Mouse (Mus musculus): ENCODE measurements around the gene Gramd1b.

DNA sequence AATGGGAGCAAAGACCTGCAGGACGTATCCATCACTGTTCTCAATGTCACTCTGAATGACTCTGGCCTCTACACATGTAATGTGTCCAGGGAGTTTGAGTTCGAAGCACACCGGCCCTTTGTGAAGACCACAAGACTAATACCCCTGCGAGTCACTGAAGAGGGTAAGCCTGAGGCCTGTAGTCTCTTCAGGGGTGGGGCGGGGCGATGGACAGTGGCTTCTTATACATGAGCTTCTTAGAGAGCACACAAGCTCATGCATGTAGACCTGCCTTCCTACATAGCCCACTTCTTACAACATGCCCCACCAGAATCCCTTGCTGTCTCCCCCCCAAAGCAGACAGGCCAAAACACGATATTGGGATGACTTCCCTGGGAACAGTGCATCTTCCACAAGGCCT lies 251.7 kb downstream of the Gramd1b start:
- no peak for TF ChIP-seq POLR2A (IDR thresholded peaks at IDR 0.05; ENCODE audit: insufficient read depth, low read depth, low read length)
- TF ChIP-seq CTCF (IDR thresholded peaks at IDR 0.05; ENCODE audit: insufficient read depth, low read depth, low read length): 0 out of 2 replicates have a peak, but pooled peaks have one; percentile 2
